7 mouse cellular contexts compared by ENCODE assay signal in genomic region chr11:11808035-11808819, GRCm38 (mm10). TPM values are rescaled to one million over a fixed set of nuclear protein-coding genes. Genes with fewer than 3 reads are reported as not detected.
DNase-seq lines count a peak whose midpoint lies in the region; ATAC-seq lines count a peak whose summit lies in the region.

No protein-coding gene starts in this region.

- WGBS in neural tube, embryonic 11.5 days = 17% methylated on average over 25 of the region's 25 CpGs
- WGBS in limb, embryonic 12.5 days = 11% methylated on average over 25 of the region's 25 CpGs
- 6% methylated on average over 25 of the region's 25 CpGs for WGBS in stomach, embryonic 16.5 days

- H3K27ac ChIP-seq in neural tube, embryonic 11.5 days (ENCODE audit: low read depth, low read length) = peak overlapping the region; percentile 99; the same call in 1 of the 2 replicates
- peak overlapping the region; percentile 99 for H3K27ac ChIP-seq in limb, embryonic 12.5 days
- H3K27ac ChIP-seq in stomach, embryonic 16.5 days (ENCODE audit: low read length) = peak overlapping the region; percentile 68

- no peaks in the 10 kb centered on the region for H3K27me3 ChIP-seq in neural tube, embryonic 11.5 days (ENCODE audit: control insufficient read depth, insufficient read depth, low read length)
- H3K27me3 ChIP-seq in limb, embryonic 12.5 days = no peaks in the 10 kb centered on the region
- H3K27me3 ChIP-seq in stomach, embryonic 16.5 days (ENCODE audit: control insufficient read depth, insufficient read depth, low read length) = no peaks in the 10 kb centered on the region

- ATAC-seq in neural tube, embryonic 11.5 days (ENCODE audit: insufficient read depth, low FRiP score, low TSS enrichment) = peak; percentile 64
- peak; percentile 70 for ATAC-seq in erythroblast, adult 5-6 weeks (replicated peaks; ENCODE audit: low FRiP score, poor library complexity, severe bottlenecking)
- ATAC-seq in limb, embryonic 12.5 days (ENCODE audit: insufficient number of reproducible peaks, insufficient read depth, low FRiP score, low TSS enrichment, low read depth) = no peak; the same call in 1 of the 2 replicates
- peak; percentile 74 for ATAC-seq in stomach, embryonic 16.5 days (ENCODE audit: insufficient read depth, low FRiP score)
- no peak for ATAC-seq in CD4-positive, CD25-positive, alpha-beta regulatory T cell, adult 4 months

- H3K4me1 ChIP-seq in neural tube, embryonic 11.5 days (ENCODE audit: control insufficient read depth, insufficient read depth, low read length) = peaks cover 9% of the 10 kb centered on the region
- H3K4me1 ChIP-seq in limb, embryonic 12.5 days (replicated peaks) = peaks cover 17% of the 10 kb centered on the region
- H3K4me1 ChIP-seq in stomach, embryonic 16.5 days (ENCODE audit: control insufficient read depth, insufficient read depth, low read length) = 0 out of 2 replicates have a peak, but pooled peaks cover 5% of the 10 kb centered on the region

- no peak for DNase-seq in neural tube, embryonic 11.5 days (ENCODE audit: low spot score)
- no peak for DNase-seq in neural tube, embryonic 10.5 days (ENCODE audit: extremely low spot score, low spot score)
- no peak for DNase-seq in ovary, postnatal 14 days (ENCODE audit: low spot score)

- H3K9ac ChIP-seq in neural tube, embryonic 11.5 days (ENCODE audit: low read length) = peak overlapping the region; percentile 92
- peak overlapping the region; percentile 85 for H3K9ac ChIP-seq in limb, embryonic 12.5 days (replicated peaks)
- peak overlapping the region; percentile 93 for H3K9ac ChIP-seq in stomach, embryonic 16.5 days (ENCODE audit: low read length)

- H3K4me3 ChIP-seq in neural tube, embryonic 11.5 days (ENCODE audit: low read depth, low read length) = peak overlapping the region; percentile 58
- peak overlapping the region; percentile 65 for H3K4me3 ChIP-seq in limb, embryonic 12.5 days (replicated peaks)
- H3K4me3 ChIP-seq in stomach, embryonic 16.5 days (replicated peaks; ENCODE audit: low read length) = peak overlapping the region; percentile 80

- no peaks in the 10 kb centered on the region; the same call in 1 of the 2 replicates for H3K36me3 ChIP-seq in neural tube, embryonic 11.5 days (ENCODE audit: control insufficient read depth, insufficient read depth, low read length)
- peaks cover 25% of the 10 kb centered on the region for H3K36me3 ChIP-seq in limb, embryonic 12.5 days
- peaks cover 4% of the 10 kb centered on the region; the same call in 1 of the 2 replicates for H3K36me3 ChIP-seq in stomach, embryonic 16.5 days (ENCODE audit: control insufficient read depth, insufficient read depth, low read length)

- peak overlapping the region; percentile 77 for H3K4me2 ChIP-seq in neural tube, embryonic 11.5 days (ENCODE audit: low read depth)
- peak overlapping the region; percentile 70 for H3K4me2 ChIP-seq in limb, embryonic 12.5 days
- peak overlapping the region; percentile 65 for H3K4me2 ChIP-seq in stomach, embryonic 16.5 days (ENCODE audit: low read depth, low read length)

- no peaks in the 10 kb centered on the region for H3K9me3 ChIP-seq in neural tube, embryonic 11.5 days (ENCODE audit: control insufficient read depth, low read length)
- no peaks in the 10 kb centered on the region for H3K9me3 ChIP-seq in limb, embryonic 12.5 days
- H3K9me3 ChIP-seq in stomach, embryonic 16.5 days (replicated peaks; ENCODE audit: control insufficient read depth, low read length) = no peaks in the 10 kb centered on the region

RNA-seq across cellular contexts. Expression of gene Fignl1, which starts 0.5 kb away (rescaled TPM):
- 71.6 and 76.6 TPM in 2 replicates for polyA plus RNA-seq in neural tube, embryonic 11.5 days (2014; fragmentation: Nextera tagmentation; extraction: Ambion mirVana)
- 35.9 and 36.6 TPM in 2 replicates for total RNA-seq in erythroblast, adult 5-6 weeks (2015; ENCODE audit: low replicate concordance)
- 34.0 and 40.8 TPM in 2 replicates for total RNA-seq in erythroblast, adult 5-6 weeks (2017; ENCODE audit: low replicate concordance)
- 74.5 and 78.1 TPM in 2 replicates for polyA plus RNA-seq in limb, embryonic 12.5 days (2016; fragmentation: Nextera tagmentation; extraction: Ambion mirVana)
- 47.3 and 50.1 TPM in 2 replicates for polyA plus RNA-seq in stomach, embryonic 16.5 days (2015; fragmentation: Nextera tagmentation; extraction: Ambion mirVana)
- 10 to 100 TPM in 1 of 2 experiments, 1 to 10 TPM in 1; 8.3 to 13.4 TPM for polyA plus RNA-seq in CD4-positive, CD25-positive, alpha-beta regulatory T cell, adult 4 months (2017; shearing (Covaris generic))

Comparison
In these comparisons a context has a peak if more than half of its experiments do, and no peak if none do; other contexts are left out.
1. ATAC-seq: peak in neural tube, embryonic 11.5 days (single experiment), erythroblast, adult 5-6 weeks (single experiment) and stomach, embryonic 16.5 days (single experiment); none in limb, embryonic 12.5 days (single experiment) and CD4-positive, CD25-positive, alpha-beta regulatory T cell, adult 4 months (single experiment).
2. Peak in every context shown above with its lines, with median percentiles within 50 percentile points of each other: H3K27ac ChIP-seq, H3K4me2 ChIP-seq, H3K4me3 ChIP-seq and H3K9ac ChIP-seq.